Mouse (Mus musculus): ENCODE measurements around the gene Ccdc116.
"Not testable (repeated sequence)": the region's sequence is repeated elsewhere in the genome, so short reads cannot be mapped to it uniquely, and the experiment has no call there.

The Ccdc116 gene

GRCm38 (mm10) chr16:17146772-17147235 is at the start of gene Ccdc116:
TSS of gene Ccdc116 (minus strand) at chr16:17147229.
- peak; percentile 49 to 66 for DNase-seq (ENCODE audit: low read depth in 1 of 2, low spot score in 2 of 2)

- no peak for DNase-seq (ENCODE audit: low read depth in 1 of 2, low spot score in 2 of 2)
These were observed 46.8 kb upstream of the Ccdc116 start for GRCm38 (mm10) chr16:17193823-17194222.

GRCm38 (mm10) chr16:17185475-17185874 is 38.4 kb upstream of the Ccdc116 start:
- no peak for DNase-seq (ENCODE audit: low read depth in 1 of 2, low spot score in 2 of 2)

- no peak for DNase-seq (ENCODE audit: low read depth in 1 of 2, low spot score in 2 of 2)
These were observed 36.0 kb upstream of the Ccdc116 start for GRCm38 (mm10) chr16:17183003-17183402.

GRCm38 (mm10) chr16:17182136-17182535 is 35.1 kb upstream of the Ccdc116 start:
- DNase-seq (ENCODE audit: low read depth in 1 of 2, low spot score in 2 of 2): no peak

GRCm38 (mm10) chr16:17181382-17181781 is 34.4 kb upstream of the Ccdc116 start:
- DNase-seq (ENCODE audit: low read depth in 1 of 2, low spot score in 2 of 2): peak; percentile 70 to 78

- no peak for DNase-seq (ENCODE audit: low read depth in 1 of 2, low spot score in 2 of 2)
These were observed 32.7 kb upstream of the Ccdc116 start for GRCm38 (mm10) chr16:17179706-17180105.

- peak; percentile 16 to 48 for DNase-seq (ENCODE audit: low read depth in 1 of 2, low spot score in 2 of 2)
These were observed 30.7 kb upstream of the Ccdc116 start for GRCm38 (mm10) chr16:17177623-17178170.

GRCm38 (mm10) chr16:17175765-17176164 is 28.7 kb upstream of the Ccdc116 start:
- no peak for DNase-seq (ENCODE audit: low read depth in 1 of 2, low spot score in 2 of 2)

GRCm38 (mm10) chr16:17168049-17168448 is 21.0 kb upstream of the Ccdc116 start:
- DNase-seq (ENCODE audit: low read depth in 1 of 2, low spot score in 2 of 2): no peak

GRCm38 (mm10) chr16:17167179-17167578 is 20.1 kb upstream of the Ccdc116 start:
- DNase-seq (ENCODE audit: low read depth in 1 of 2, low spot score in 2 of 2): no peak

- DNase-seq (ENCODE audit: low read depth in 1 of 2, low spot score in 2 of 2): not testable (repeated sequence)
These were observed 18.4 kb upstream of the Ccdc116 start for GRCm38 (mm10) chr16:17165478-17165877.

- no peak for DNase-seq (ENCODE audit: low read depth in 1 of 2, low spot score in 2 of 2)
These were observed 7.3 kb upstream of the Ccdc116 start for GRCm38 (mm10) chr16:17154346-17154745.

- DNase-seq (ENCODE audit: low read depth in 1 of 2, low spot score in 2 of 2): no peak
These were observed 4.8 kb upstream of the Ccdc116 start for GRCm38 (mm10) chr16:17151874-17152273.

GRCm38 (mm10) chr16:17150520-17151258 is 3.7 kb upstream of the Ccdc116 start:
- no peak for DNase-seq (ENCODE audit: low read depth in 1 of 2, low spot score in 2 of 2)

GRCm38 (mm10) chr16:17148084-17148483 is 1.1 kb upstream of the Ccdc116 start:
- no peak for DNase-seq (ENCODE audit: low read depth in 1 of 2, low spot score in 2 of 2)

- DNase-seq (ENCODE audit: low read depth in 1 of 2, low spot score in 2 of 2): no peak
These were observed 431 bp upstream of the Ccdc116 start for GRCm38 (mm10) chr16:17147391-17147929.

GRCm38 (mm10) chr16:17144339-17144738 is 2.7 kb downstream of the Ccdc116 start, which contains the start of gene Ydjc:
TSS of gene Ydjc (plus strand) at chr16:17144621.
- DNase-seq (ENCODE audit: low read depth in 1 of 2, low spot score in 2 of 2): no peak

- DNase-seq (ENCODE audit: low read depth in 1 of 2, low spot score in 2 of 2): no peak
These were observed 9.7 kb downstream of the Ccdc116 start for GRCm38 (mm10) chr16:17137355-17137754.

GRCm38 (mm10) chr16:17132906-17133200 is 14.2 kb downstream of the Ccdc116 start:
- no peak for DNase-seq (ENCODE audit: low read depth in 1 of 2, low spot score in 2 of 2)

- DNase-seq (ENCODE audit: low read depth in 1 of 2, low spot score in 2 of 2): peak; percentile 93
These were observed 14.7 kb downstream of the Ccdc116 start, which contains the start of gene Sdf2l1 for GRCm38 (mm10) chr16:17132089-17132905. TSS of gene Sdf2l1 (minus strand) at chr16:17132383.
